Mouse (Mus musculus): Measurements from ENCODE around the gene Phc2. TPM values are rescaled to one million over a fixed set of nuclear protein-coding genes. Genes with fewer than 3 reads are reported as not detected.

Gene Phc2
- polyA plus RNA-seq, 1 experiment from 2014 or later = 19.4 TPM

DNA sequence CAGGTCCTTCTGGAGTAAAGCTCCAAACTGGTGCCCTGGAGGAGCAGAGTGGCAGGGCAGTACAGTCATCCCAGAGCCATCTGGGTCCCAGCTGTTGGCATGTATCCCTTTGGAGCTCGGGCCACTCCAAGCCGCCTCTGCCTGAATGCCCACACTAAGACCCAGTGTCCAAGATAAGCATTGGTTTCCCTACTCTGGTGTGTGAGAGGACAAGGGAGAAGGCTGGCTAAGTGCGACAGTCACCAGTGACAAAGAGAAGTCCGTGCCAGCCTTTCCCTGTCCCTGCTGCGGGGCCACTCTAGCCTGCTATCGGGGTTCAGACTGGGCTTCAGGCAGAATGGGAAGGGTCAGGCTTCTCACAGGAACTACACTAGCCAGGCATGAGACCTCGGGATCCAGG is 101.4 kb downstream of the Phc2 start:
- Histone ChIP-seq H3K4me1 (ENCODE audit: insufficient read depth, low read length) (peaks cover 10% of the 10 kb centered on the region; the same call in 1 of the 2 replicates), H3K9me3 (ENCODE audit: low read length) (no peaks in the 10 kb centered on the region), H3K27ac (ENCODE audit: low read length) (no peak overlapping the region), H3K4me2 (replicated peaks; ENCODE audit: low read depth, low read length) (no peak overlapping the region), H3K36me3 (ENCODE audit: insufficient read depth, low read length) (peaks cover 27% of the 10 kb centered on the region), H3K9ac (replicated peaks; ENCODE audit: low read length) (no peak overlapping the region), H3K27me3 (ENCODE audit: insufficient read depth, low read length) (no peaks in the 10 kb centered on the region), H3K4me3 (ENCODE audit: low read length) (no peak overlapping the region)
- 73% methylated on average over 7 of the region's 7 CpGs for WGBS
- ATAC-seq (ENCODE audit: low FRiP score, low TSS enrichment) = no peak

DNA sequence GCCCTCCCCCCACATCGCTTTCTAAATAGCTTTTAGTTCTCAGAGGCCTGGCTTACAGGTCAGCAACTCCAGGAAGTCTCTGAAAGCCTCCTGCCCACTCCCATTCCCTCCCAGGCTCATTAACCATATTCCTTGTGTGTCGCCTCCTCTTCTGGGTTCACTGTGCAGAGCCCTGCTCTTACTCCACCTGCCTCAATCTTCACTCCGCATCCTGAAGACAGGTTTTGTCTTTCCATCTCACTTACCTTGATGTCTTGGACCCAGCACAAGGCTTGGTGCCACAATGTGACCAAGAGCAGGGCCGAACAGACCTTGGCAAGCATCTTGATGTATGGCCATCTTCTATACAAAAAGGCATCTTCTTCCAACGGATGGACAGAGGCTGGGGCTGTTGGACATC is 104.7 kb downstream of the Phc2 start:
- Histone ChIP-seq H3K4me2 (replicated peaks; ENCODE audit: low read depth, low read length) (no peak overlapping the region), H3K27ac (ENCODE audit: low read length) (no peak overlapping the region), H3K4me1 (ENCODE audit: insufficient read depth, low read length) (peaks cover 10% of the 10 kb centered on the region; the same call in 1 of the 2 replicates), H3K4me3 (ENCODE audit: low read length) (no peak overlapping the region), H3K36me3 (ENCODE audit: insufficient read depth, low read length) (no peaks in the 10 kb centered on the region), H3K9me3 (ENCODE audit: low read length) (peaks cover 9% of the 10 kb centered on the region), H3K27me3 (ENCODE audit: insufficient read depth, low read length) (no peaks in the 10 kb centered on the region), H3K9ac (replicated peaks; ENCODE audit: low read length) (no peak overlapping the region)
- 53% methylated on average over 5 of the region's 5 CpGs for WGBS
- ATAC-seq (ENCODE audit: low FRiP score, low TSS enrichment) = no peak

DNA sequence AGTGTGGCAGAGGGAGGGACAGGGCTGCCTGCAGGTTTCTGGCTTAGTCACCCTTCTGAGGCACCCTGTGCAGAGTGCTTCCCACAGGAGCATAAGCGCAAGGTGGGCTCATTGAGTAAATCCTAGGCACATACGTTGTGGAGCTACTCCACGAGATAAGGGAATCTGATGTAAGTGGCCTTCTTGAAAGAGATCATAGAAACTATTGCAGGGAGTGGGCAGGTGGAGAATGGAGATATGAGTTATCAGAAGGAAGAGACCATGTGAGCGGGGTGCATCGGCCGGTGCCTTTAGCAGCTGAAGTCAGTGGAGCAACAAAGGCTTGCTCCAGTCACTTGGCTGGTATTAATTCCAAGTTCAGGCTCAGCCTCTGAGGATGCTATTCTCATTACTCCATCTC is 105.5 kb downstream of the Phc2 start:
- WGBS = 94% methylated on average over 6 of the region's 6 CpGs
- no peak for ATAC-seq (ENCODE audit: low FRiP score, low TSS enrichment)

DNA sequence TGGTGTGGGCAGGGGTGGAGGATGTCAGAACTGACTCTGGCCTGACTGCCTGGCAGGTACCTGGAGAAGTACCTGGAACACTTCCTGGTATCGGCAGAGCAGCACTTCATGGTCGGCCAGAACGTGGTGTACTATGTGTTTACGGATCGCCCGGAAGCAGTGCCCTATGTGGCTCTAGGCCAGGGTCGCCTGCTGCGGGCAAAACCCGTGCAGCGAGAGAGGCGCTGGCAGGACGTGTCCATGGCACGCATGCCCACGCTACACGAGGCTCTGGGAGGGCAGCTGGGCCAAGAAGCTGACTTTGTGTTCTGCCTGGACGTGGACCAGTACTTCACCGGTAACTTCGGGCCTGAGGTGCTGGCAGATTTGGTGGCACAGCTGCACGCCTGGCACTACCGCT is 112.4 kb downstream of the Phc2 start:
- H3K9me3 ChIP-seq (ENCODE audit: low read length) = peaks cover 9% of the 10 kb centered on the region
- H3K9ac ChIP-seq (replicated peaks; ENCODE audit: low read length) = no peak overlapping the region
- 92% methylated on average over 20 of the region's 20 CpGs for WGBS
- H3K27me3 ChIP-seq (ENCODE audit: insufficient read depth, low read length) = no peaks in the 10 kb centered on the region
- ATAC-seq (ENCODE audit: low FRiP score, low TSS enrichment) = no peak
- peaks cover 13% of the 10 kb centered on the region; the same call in 1 of the 2 replicates for H3K4me1 ChIP-seq (ENCODE audit: insufficient read depth, low read length)
- no peak overlapping the region for H3K27ac ChIP-seq (ENCODE audit: low read length)
- no peak overlapping the region for H3K4me3 ChIP-seq (ENCODE audit: low read length)
- 0 out of 2 replicates have a peak, but pooled peaks cover under 1% of the 10 kb centered on the region for H3K36me3 ChIP-seq (ENCODE audit: insufficient read depth, low read length)
- H3K4me2 ChIP-seq (replicated peaks; ENCODE audit: low read depth, low read length) = no peak overlapping the region

More for the DNA sequence above, 105.5 kb downstream of the Phc2 start:
- Histone ChIP-seq H3K4me1 (ENCODE audit: insufficient read depth, low read length) (peaks cover 10% of the 10 kb centered on the region; the same call in 1 of the 2 replicates), H3K9me3 (ENCODE audit: low read length) (peaks cover 9% of the 10 kb centered on the region), H3K9ac (replicated peaks; ENCODE audit: low read length) (no peak overlapping the region), H3K27me3 (ENCODE audit: insufficient read depth, low read length) (no peaks in the 10 kb centered on the region), H3K36me3 (ENCODE audit: insufficient read depth, low read length) (no peaks in the 10 kb centered on the region), H3K4me2 (replicated peaks; ENCODE audit: low read depth, low read length) (no peak overlapping the region), H3K4me3 (ENCODE audit: low read length) (no peak overlapping the region), H3K27ac (ENCODE audit: low read length) (no peak overlapping the region)

DNA sequence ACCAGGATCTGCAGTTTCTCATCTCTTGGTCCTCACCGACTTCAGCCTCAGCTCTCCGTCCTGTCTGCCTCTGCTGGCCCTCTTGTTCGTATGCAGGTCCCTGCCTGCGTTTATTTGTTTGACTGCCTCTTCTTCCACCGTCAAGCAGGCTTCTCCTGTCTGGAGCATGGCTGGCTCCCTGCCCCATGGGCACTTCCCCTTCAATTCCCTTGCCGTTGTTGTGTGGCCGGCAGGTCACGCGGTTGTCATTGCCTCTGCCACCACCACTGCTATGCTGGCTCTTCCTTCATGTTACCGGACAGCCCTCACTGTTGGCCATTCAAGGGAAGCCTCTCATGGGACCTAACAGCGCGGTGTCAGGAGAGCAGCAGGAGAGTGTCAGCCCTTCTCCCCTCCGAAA is 113.6 kb downstream of the Phc2 start:
- WGBS = 77% methylated on average over 13 of the region's 13 CpGs
- Histone ChIP-seq H3K36me3 (ENCODE audit: insufficient read depth, low read length) (peaks cover 10% of the 10 kb centered on the region), H3K4me3 (ENCODE audit: low read length) (no peak overlapping the region), H3K27me3 (ENCODE audit: insufficient read depth, low read length) (no peaks in the 10 kb centered on the region), H3K27ac (ENCODE audit: low read length) (no peak overlapping the region), H3K4me1 (ENCODE audit: insufficient read depth, low read length) (peaks cover 13% of the 10 kb centered on the region; the same call in 1 of the 2 replicates), H3K9ac (replicated peaks; ENCODE audit: low read length) (no peak overlapping the region), H3K9me3 (ENCODE audit: low read length) (peaks cover 3% of the 10 kb centered on the region), H3K4me2 (replicated peaks; ENCODE audit: low read depth, low read length) (no peak overlapping the region)
- no peak for ATAC-seq (ENCODE audit: low FRiP score, low TSS enrichment)

DNA sequence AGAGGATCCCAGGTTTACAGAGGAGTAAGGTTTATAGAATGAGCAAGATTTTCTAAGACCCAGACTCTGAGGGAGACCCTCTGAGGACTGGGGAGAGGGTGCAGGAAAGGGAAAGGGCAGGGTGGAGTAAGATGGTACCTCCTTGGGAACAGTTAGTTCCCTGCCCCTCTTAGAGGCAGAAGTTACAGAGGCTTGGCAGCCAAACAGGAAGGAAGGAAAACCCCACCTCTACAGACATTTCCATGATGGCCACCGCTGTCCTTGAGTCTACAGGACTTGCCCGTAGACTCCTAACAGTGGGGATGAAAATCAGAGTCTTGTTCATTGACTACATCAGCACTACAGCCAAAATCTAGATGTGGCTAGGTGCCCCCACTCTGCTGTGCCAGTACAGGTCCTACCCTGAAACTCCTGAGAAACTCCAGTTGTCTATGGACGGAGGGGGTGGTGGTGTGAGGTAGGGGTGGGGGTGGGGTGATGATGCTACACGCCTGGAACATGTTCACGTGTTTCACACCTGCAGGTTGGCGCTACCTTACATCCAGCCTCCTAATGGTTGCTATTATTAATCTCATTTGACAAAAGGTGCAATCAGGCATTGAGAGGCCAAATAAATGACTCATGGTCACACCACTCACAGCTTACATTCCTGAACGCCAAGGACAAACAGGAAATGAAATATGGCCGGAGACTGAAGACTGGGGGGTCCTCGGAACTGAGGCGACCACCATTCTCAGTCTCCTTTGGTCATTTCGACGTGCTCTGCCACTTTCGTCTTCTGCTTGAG is 115.3 kb downstream of the Phc2 start:
- 65% methylated on average over 13 of the region's 13 CpGs for WGBS
- H3K36me3 ChIP-seq (ENCODE audit: insufficient read depth, low read length) = peaks cover 26% of the 10 kb centered on the region

DNA sequence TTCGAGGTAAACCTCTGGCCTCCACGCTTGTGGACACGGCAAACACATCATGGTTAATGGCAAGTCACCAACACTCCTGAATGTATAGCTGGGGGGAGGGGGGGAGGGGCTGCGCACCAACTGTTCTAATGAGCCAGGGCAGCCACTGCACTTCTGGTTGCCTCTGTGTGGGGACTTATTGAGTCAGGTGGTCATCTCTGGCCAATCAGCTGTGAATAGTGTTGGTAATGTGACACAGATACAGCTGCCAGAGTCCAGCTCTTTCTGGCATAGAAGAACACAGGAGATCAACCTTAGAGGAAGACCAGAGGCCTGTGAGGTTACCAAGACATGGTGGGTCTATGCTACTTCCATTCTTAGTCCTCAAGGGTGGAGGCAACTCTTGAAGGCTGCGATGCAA is 116.2 kb downstream of the Phc2 start:
- Histone ChIP-seq H3K4me2 (replicated peaks; ENCODE audit: low read depth, low read length) (no peak overlapping the region), H3K4me1 (ENCODE audit: insufficient read depth, low read length) (peaks cover 13% of the 10 kb centered on the region; the same call in 1 of the 2 replicates), H3K27ac (ENCODE audit: low read length) (no peak overlapping the region), H3K36me3 (ENCODE audit: insufficient read depth, low read length) (peaks cover 34% of the 10 kb centered on the region), H3K9me3 (ENCODE audit: low read length) (no peaks in the 10 kb centered on the region), H3K27me3 (ENCODE audit: insufficient read depth, low read length) (no peaks in the 10 kb centered on the region), H3K4me3 (ENCODE audit: low read length) (no peak overlapping the region), H3K9ac (replicated peaks; ENCODE audit: low read length) (no peak overlapping the region)
- 77% methylated on average over 5 of the region's 5 CpGs for WGBS
- ATAC-seq (ENCODE audit: low FRiP score, low TSS enrichment) = peak; percentile 50; the same call in 1 of the 2 replicates

More for the DNA sequence above, 115.3 kb downstream of the Phc2 start:
- Histone ChIP-seq H3K9me3 (ENCODE audit: low read length) (no peaks in the 10 kb centered on the region), H3K4me1 (ENCODE audit: insufficient read depth, low read length) (peaks cover 13% of the 10 kb centered on the region; the same call in 1 of the 2 replicates), H3K4me3 (ENCODE audit: low read length) (no peak overlapping the region), H3K27me3 (ENCODE audit: insufficient read depth, low read length) (no peaks in the 10 kb centered on the region), H3K4me2 (replicated peaks; ENCODE audit: low read depth, low read length) (no peak overlapping the region), H3K9ac (replicated peaks; ENCODE audit: low read length) (no peak overlapping the region), H3K27ac (ENCODE audit: low read length) (no peak overlapping the region)
- no peak for ATAC-seq (ENCODE audit: low FRiP score, low TSS enrichment)

DNA sequence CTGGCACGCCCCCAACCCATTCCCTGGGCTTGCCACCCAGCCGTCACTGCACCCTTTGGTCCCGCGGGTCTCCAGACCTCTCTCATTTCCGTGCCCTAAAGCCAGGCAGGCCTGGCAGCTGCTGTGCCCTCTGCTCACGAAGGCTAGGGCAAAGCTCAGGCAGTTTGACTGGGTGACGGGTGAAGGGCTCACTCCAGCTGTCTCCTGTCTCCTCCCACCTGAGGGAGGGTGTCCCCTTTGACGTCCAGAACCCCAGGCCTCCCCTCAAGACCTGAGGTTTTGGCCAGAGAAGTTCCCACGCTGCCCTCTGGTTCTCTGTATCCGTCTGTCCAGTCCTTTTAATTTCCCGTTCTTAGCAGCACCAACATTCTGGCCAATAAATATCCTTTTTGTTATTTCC is 119.3 kb downstream of the Phc2 start:
- H3K36me3 ChIP-seq (ENCODE audit: insufficient read depth, low read length) = peaks cover 58% of the 10 kb centered on the region
- no peaks in the 10 kb centered on the region for H3K9me3 ChIP-seq (ENCODE audit: low read length)
- WGBS = 82% methylated on average over 11 of the region's 11 CpGs
- H3K4me3 ChIP-seq (ENCODE audit: low read length) = no peak overlapping the region
- peaks cover 13% of the 10 kb centered on the region; the same call in 1 of the 2 replicates for H3K4me1 ChIP-seq (ENCODE audit: insufficient read depth, low read length)
- H3K27me3 ChIP-seq (ENCODE audit: insufficient read depth, low read length) = no peaks in the 10 kb centered on the region
- no peak overlapping the region for H3K4me2 ChIP-seq (replicated peaks; ENCODE audit: low read depth, low read length)
- H3K27ac ChIP-seq (ENCODE audit: low read length) = no peak overlapping the region
- ATAC-seq (ENCODE audit: low FRiP score, low TSS enrichment) = no peak
- H3K9ac ChIP-seq (replicated peaks; ENCODE audit: low read length) = no peak overlapping the region

DNA sequence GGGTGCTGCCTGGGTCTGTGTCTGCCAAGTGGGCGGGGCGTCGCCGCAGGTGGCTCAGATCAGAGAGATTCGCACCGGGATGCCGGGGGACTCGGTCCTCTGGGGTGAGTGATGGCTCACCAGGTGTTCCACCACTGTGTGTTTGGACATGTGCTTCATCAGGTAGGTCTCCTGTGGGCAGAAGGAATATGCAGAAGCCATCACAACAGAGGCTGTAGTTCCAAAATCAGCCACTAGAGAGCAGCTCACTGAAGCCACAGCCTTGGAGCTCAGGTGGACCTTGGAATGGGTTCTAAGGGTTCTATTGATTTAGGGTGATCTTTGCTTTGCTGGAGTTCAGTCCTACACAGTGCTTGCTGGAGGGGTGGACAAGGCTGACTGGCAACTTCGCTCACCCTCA is 120.0 kb downstream of the Phc2 start:
- H3K4me2 ChIP-seq (replicated peaks; ENCODE audit: low read depth, low read length) = no peak overlapping the region
- H3K4me1 ChIP-seq (ENCODE audit: insufficient read depth, low read length) = peaks cover 12% of the 10 kb centered on the region; the same call in 1 of the 2 replicates
- H3K4me3 ChIP-seq (ENCODE audit: low read length) = no peak overlapping the region
- no peaks in the 10 kb centered on the region for H3K27me3 ChIP-seq (ENCODE audit: insufficient read depth, low read length)
- H3K27ac ChIP-seq (ENCODE audit: low read length) = no peak overlapping the region
- no peak for ATAC-seq (ENCODE audit: low FRiP score, low TSS enrichment)
- no peak overlapping the region for H3K9ac ChIP-seq (replicated peaks; ENCODE audit: low read length)
- WGBS = 93% methylated on average over 9 of the region's 9 CpGs
- H3K36me3 ChIP-seq (ENCODE audit: insufficient read depth, low read length) = peaks cover 60% of the 10 kb centered on the region
- H3K9me3 ChIP-seq (ENCODE audit: low read length) = no peaks in the 10 kb centered on the region

All from kidney, embryonic 16.5 days (tissue).